Mouse (Mus musculus) pancreas, adult 10 weeks (tissue): Measurements from ENCODE around the gene Fbxo5. TPM values are rescaled to one million over a fixed set of nuclear protein-coding genes. Genes with fewer than 3 reads are reported as not detected.

Experiments used
- polyA plus RNA-seq: library from polyadenylated mRNA; stranded (reverse); fragments of 350-450 nt; fragmentation: Illumina TruSeq; extraction: RNeasy Lipid Tissue Mini Kit (QIAGEN cat#74804); gene quantifications from one replicate; pipeline ENCODE4 v1.2.3, GENCODE M21; 2015; ENCODE audit warnings: low read depth, low replicate concordance; ENCODE audit not compliant: insufficient read depth

The Fbxo5 gene
- 0.98 TPM for polyA plus RNA-seq

DNA sequence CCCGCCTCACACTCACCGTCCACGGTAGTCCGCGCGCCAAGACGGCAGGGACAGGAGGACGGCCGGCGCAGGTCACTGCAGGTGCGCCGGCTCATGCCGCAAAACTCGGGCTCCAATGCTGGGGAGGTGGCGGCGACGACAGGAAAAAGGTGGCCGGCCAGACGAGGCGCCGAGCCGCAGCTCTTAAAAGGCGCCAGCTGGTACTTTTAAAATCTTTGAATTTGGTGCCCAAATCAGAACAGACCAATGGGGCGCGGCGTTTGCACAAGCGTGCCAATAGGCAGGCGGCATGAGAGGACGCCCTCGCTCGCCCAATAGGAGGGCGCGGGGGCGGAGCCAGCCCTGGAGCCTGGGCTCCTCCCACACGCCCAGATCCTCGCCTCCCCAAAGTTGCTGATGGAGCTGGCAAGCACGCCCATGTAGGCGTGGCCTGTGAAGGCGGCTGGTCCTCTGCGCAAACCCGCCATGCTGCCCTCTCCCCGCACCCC lies at the start of gene Fbxo5:
Gene Fbxo5 (minus strand): TSS at position 358 of the 488 bp plus-strand sequence.

DNA sequence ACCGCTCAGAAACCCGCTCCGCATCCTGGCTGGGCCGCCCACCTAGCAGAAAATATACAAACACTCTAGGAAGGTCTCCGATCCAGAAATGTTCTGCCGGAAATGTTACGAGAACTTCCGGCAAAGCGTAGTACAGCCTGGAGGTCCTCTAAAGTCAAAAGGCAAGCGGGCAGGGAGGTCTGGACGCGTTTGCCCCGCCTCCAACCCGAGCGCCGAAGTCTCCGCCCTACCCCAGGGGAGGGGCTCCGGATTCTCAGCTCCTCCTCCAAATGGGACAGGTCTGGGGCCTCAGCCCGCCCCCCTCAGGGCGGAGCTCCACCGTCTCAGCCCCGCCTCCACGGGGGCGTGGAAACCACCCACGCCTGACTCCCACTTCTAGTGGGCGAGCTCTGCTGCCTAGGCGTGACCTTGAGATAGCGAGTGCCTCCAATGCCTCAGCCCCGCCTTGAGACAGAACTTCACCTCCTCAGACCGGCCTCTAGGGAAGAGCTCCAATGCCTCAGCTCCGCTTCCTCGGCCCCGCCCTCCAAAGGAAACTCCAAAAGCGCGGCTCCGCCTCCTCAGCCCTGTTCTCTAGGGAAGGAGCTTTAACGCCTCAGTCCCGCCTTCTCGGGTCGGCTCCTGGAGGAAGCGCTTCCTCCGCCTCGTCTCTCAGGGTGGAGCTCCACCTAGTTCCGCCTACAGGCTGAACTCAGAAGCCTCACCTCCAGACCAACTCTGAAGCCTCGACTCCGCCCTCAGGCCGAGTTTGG lies 18.5 kb upstream of the Fbxo5 start, which contains the start of gene Mtrf1l:
Gene Mtrf1l (minus strand): TSS at position 171 of the 752 bp plus-strand sequence.

Other genes with a start within 250 kb of the Fbxo5 start
- 6.4 TPM for gene Myct1, start 211.8 kb downstream of the Fbxo5 start, polyA plus RNA-seq
- gene Vip, start 166.4 kb downstream of the Fbxo5 start, polyA plus RNA-seq, result 9.5 TPM
- 3.0 TPM for gene Mtrf1l, start 18.3 kb upstream of the Fbxo5 start, polyA plus RNA-seq
- gene Rgs17, start 116.8 kb upstream of the Fbxo5 start, polyA plus RNA-seq, result 0.39 TPM